Mouse (Mus musculus) kidney, adult 2 months (tissue): ENCODE results near the gene Dok1.

ENCODE experiments used
- CTCF ChIP-seq: fragments of 200-500 bp; conservative IDR thresholded peaks from 2 replicates; pipeline ENCODE4 v1.5.1; 2011; ENCODE audit warnings: low read depth, mild to moderate bottlenecking, control low read depth, low read length, moderate library complexity, mixed read lengths; ENCODE audit not compliant: insufficient read depth, insufficient read length
- POLR2A ChIP-seq: fragments of 200-500 bp; IDR thresholded peaks from one replicate; pipeline ENCODE4 v1.6.1; 2011; ENCODE audit warnings: low read depth, low read length, control low read depth

- TF ChIP-seq CTCF (no peak), POLR2A (no peak)
Observed at GRCm38 (mm10) chr6:83080210-83080609, 46.9 kb upstream of the Dok1 start.
